In genomic region chr3:24106391-24106790, GRCm38 (mm10) we compare ENCODE assay signal across 25 mouse cellular contexts.
"Had no signal": no experiment of that assay in that cellular context is flagged by ENCODE, and none has a peak within 500 bp of the region (broad histone marks: within the 10 kb centered on the region; RNA-seq: fewer than 3 reads in every experiment).

No protein-coding gene starts in this region.

- H3K4me3 ChIP-seq: gastrocnemius, adult 2 months; heart, embryonic 10.5 days; heart, embryonic 12.5 days; hindbrain, embryonic 10.5 days; hindbrain, embryonic 12.5 days; kidney, embryonic 15.5 days; limb, embryonic 13.5 days; limb, embryonic 15.5 days; liver, embryonic 13.5 days had no signal

- H3K9me3 ChIP-seq: heart, embryonic 10.5 days; heart, embryonic 12.5 days; hindbrain, embryonic 10.5 days; hindbrain, embryonic 12.5 days; kidney, embryonic 15.5 days; limb, embryonic 13.5 days; limb, embryonic 15.5 days; liver, embryonic 13.5 days had no signal

- DNase-seq: gastrocnemius, adult 2 months; gastrocnemius, postnatal 10 days; gastrocnemius, postnatal 25 days; heart, adult 18-20 months; heart, postnatal 10 days; heart, postnatal 4 days; kidney, adult 11 months; kidney, adult 2 months; kidney, adult 9 months; kidney, postnatal 14 days; layer of hippocampus, adult 9-11 months; layer of hippocampus, postnatal 36 days; left cerebral cortex, postnatal 4 days; liver, embryonic 13.5 days had no signal

- H3K4me1 ChIP-seq: heart, embryonic 10.5 days; heart, embryonic 12.5 days; hindbrain, embryonic 10.5 days; hindbrain, embryonic 12.5 days; kidney, embryonic 15.5 days; limb, embryonic 13.5 days; limb, embryonic 15.5 days; liver, embryonic 13.5 days had no signal

- H3K36me3 ChIP-seq: heart, embryonic 10.5 days; heart, embryonic 12.5 days; hindbrain, embryonic 10.5 days; hindbrain, embryonic 12.5 days; kidney, embryonic 15.5 days; limb, embryonic 13.5 days; limb, embryonic 15.5 days; liver, embryonic 13.5 days had no signal

- H3K27ac ChIP-seq: gastrocnemius, adult 2 months; heart, embryonic 10.5 days; hindbrain, embryonic 10.5 days; hindbrain, embryonic 12.5 days; hindbrain, embryonic 14.5 days; kidney, embryonic 15.5 days; kidney, postnatal 0 days; limb, embryonic 13.5 days; limb, embryonic 15.5 days; liver, embryonic 13.5 days had no signal

- H3K9ac ChIP-seq: heart, embryonic 12.5 days; hindbrain, embryonic 12.5 days; hindbrain, embryonic 14.5 days; kidney, embryonic 15.5 days; limb, embryonic 13.5 days; limb, embryonic 15.5 days; liver, embryonic 13.5 days had no signal

- H3K4me2 ChIP-seq: heart, embryonic 12.5 days; hindbrain, embryonic 12.5 days; hindbrain, embryonic 14.5 days; kidney, embryonic 15.5 days; limb, embryonic 13.5 days; limb, embryonic 15.5 days; liver, embryonic 13.5 days had no signal

- ATAC-seq: hindbrain, embryonic 16.5 days; inflammation-experienced regulatory T-cells, adult 6 months had no signal

- H3K27me3 ChIP-seq: heart, embryonic 12.5 days; hindbrain, embryonic 12.5 days; kidney, embryonic 15.5 days; limb, embryonic 13.5 days; limb, embryonic 15.5 days; liver, embryonic 13.5 days had no signal
